In the genomic region with DNA sequence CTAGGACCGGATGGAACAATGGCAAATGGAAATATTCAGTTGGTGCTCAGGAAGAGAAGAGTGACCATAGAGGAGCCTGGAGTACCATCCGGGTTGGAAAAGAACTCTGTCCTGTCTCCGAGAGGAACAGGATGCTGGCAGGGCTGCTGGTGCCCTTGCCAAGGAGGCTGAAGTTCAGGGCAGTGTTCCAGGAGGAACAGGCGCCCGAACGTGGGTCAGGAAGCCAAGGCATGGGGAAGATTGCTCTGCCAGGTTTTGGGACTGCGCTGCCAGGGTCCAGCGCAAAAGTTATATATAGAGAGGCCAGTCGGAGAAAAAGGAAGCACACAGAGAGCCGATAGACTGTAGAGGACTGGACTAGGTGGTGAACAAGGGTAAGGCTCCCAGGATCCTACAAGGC, we compare ENCODE assay signal across 9 mouse cellular contexts.
DNase-seq lines count a peak whose midpoint lies in the region; ATAC-seq and TF ChIP-seq lines count a peak whose summit lies in the region.
"Had no signal": no experiment of that assay in that cellular context is flagged by ENCODE, and none has a peak within 500 bp of the region (broad histone marks: within the 10 kb centered on the region; RNA-seq: fewer than 3 reads in every experiment).

No protein-coding gene starts in this region.

- no peaks in the 10 kb centered on the region for H3K4me1 ChIP-seq in heart, embryonic 10.5 days
- H3K4me1 ChIP-seq in spleen, adult 2 months (ENCODE audit: control insufficient read depth, insufficient read depth, insufficient read length) = peaks cover 5% of the 10 kb centered on the region; the same call in 1 of the 2 replicates
- H3K4me1 ChIP-seq: limb, embryonic 12.5 days had no signal

- H3K36me3 ChIP-seq in heart, embryonic 10.5 days = no peaks in the 10 kb centered on the region
- no peaks in the 10 kb centered on the region for H3K36me3 ChIP-seq in spleen, adult 2 months (ENCODE audit: control insufficient read depth, insufficient read depth, low read length)
- H3K36me3 ChIP-seq: limb, embryonic 12.5 days had no signal

- DNase-seq in heart, adult 11 months = peak; percentile 99
- DNase-seq in heart, embryonic 10.5 days (ENCODE audit: low spot score) = no peak
- DNase-seq in spleen, adult 2 months (ENCODE audit: low read depth in 1 of 2, low spot score in 2 of 2) = no peak
- no peak for DNase-seq in spleen, postnatal 14 days (ENCODE audit: low spot score in 2 of 2)
- peak; percentile 80 for DNase-seq in gastrocnemius, postnatal 14 days
- DNase-seq in kidney, postnatal 4 days = peak; percentile 51 to 66
- DNase-seq in T-cell, adult 2 months (ENCODE audit: low spot score) = no peak

- TF ChIP-seq CTCF in spleen, adult 2 months (IDR thresholded peaks at IDR 0.05; ENCODE audit: extremely low read depth, insufficient read depth, insufficient read length, insufficient replicate concordance) = no peak

- no peak overlapping the region for H3K27ac ChIP-seq in heart, embryonic 10.5 days
- H3K27ac ChIP-seq in spleen, adult 2 months (ENCODE audit: insufficient read depth, low read length) = peak overlapping the region; percentile 22; the same call in 1 of the 2 replicates
- H3K27ac ChIP-seq: limb, embryonic 12.5 days had no signal

- H3K9me3 ChIP-seq in heart, embryonic 10.5 days = no peaks in the 10 kb centered on the region
- H3K9me3 ChIP-seq: limb, embryonic 12.5 days had no signal

- no peak for TF ChIP-seq POLR2A in spleen, adult 2 months (IDR thresholded peaks at IDR 0.05; ENCODE audit: low read depth, low read length)

- no peak for ATAC-seq in megakaryocyte, adult 5-6 weeks (ENCODE audit: poor library complexity, severe bottlenecking)

- no peak overlapping the region for H3K4me3 ChIP-seq in heart, embryonic 10.5 days
- H3K4me3 ChIP-seq in spleen, adult 2 months (ENCODE audit: extremely low read depth, insufficient read depth, insufficient read length) = no peak overlapping the region
- H3K4me3 ChIP-seq: limb, embryonic 12.5 days had no signal

- intact Hi-C loops in gastrocnemius, postnatal 14 days (cut with DNase I; ENCODE audit: low total_unique reads) = no loop called here

- no peaks in the 10 kb centered on the region for H3K27me3 ChIP-seq in heart, embryonic 10.5 days (ENCODE audit: insufficient read depth, poor library complexity, severe bottlenecking)
- no peaks in the 10 kb centered on the region for H3K27me3 ChIP-seq in spleen, adult 2 months (ENCODE audit: control insufficient read depth, insufficient read depth, low read length)
- H3K27me3 ChIP-seq: limb, embryonic 12.5 days had no signal

- 83% methylated on average over 10 of the region's 10 CpGs for WGBS in heart, embryonic 10.5 days
- 69% methylated on average over 10 of the region's 10 CpGs for whole genome bisulfite sequencing in spleen, adult 2 months

Comparison
In these comparisons a context has a peak if more than half of its experiments do, and no peak if none do; other contexts are left out.
1. DNase-seq: peak in heart, adult 11 months (single experiment), gastrocnemius, postnatal 14 days (single experiment) and kidney, postnatal 4 days (2 of 2); none in heart, embryonic 10.5 days (single experiment), spleen, adult 2 months (0 of 2), spleen, postnatal 14 days (0 of 2) and T-cell, adult 2 months (single experiment).